Mouse (Mus musculus) stomach, embryonic 16.5 days (tissue): Measurements from ENCODE around the gene Sobp. TPM values are rescaled to one million over a fixed set of nuclear protein-coding genes. Genes with fewer than 3 reads are reported as not detected.

Source experiments
- ATAC-seq: fragments of 200-750 bp; cut with Nextera tagmentation; 2 replicates; pipeline ENCODE4 v1.8.0; 2017; ENCODE audit warnings: moderate number of reproducible peaks, moderate TSS enrichment; ENCODE audit not compliant: insufficient read depth, low FRiP score
- H3K27ac ChIP-seq: fragments of 300-500 bp; sonication (generic); 2 replicates; pipeline ENCODE4 v1.5.1; 2014; ENCODE audit warnings: low read length
- H3K27me3 ChIP-seq: fragments of 300-500 bp; sonication (generic); 2 replicates; pipeline ENCODE4 v1.6.1; 2014; ENCODE audit warnings: low read length, control low read depth, mixed read lengths; ENCODE audit not compliant: control insufficient read depth, insufficient read depth
- H3K36me3 ChIP-seq: fragments of 300-500 bp; sonication (generic); 2 replicates; pipeline ENCODE4 v1.6.1; 2014; ENCODE audit warnings: low read length; ENCODE audit not compliant: control insufficient read depth, insufficient read depth
- H3K4me1 ChIP-seq: fragments of 300-500 bp; sonication (generic); 2 replicates; pipeline ENCODE4 v1.6.1; 2014; ENCODE audit warnings: low read length, control low read depth, mixed read lengths; ENCODE audit not compliant: control insufficient read depth, insufficient read depth
- H3K4me2 ChIP-seq: fragments of 300-500 bp; sonication (generic); 2 replicates; pipeline ENCODE4 v1.6.1; 2014; ENCODE audit warnings: low read depth, low read length, mixed read lengths
- H3K4me3 ChIP-seq: fragments of 300-500 bp; sonication (generic); replicated peaks from 2 replicates; pipeline ENCODE4 v1.5.1; 2014; ENCODE audit warnings: mild to moderate bottlenecking, low read length
- H3K9ac ChIP-seq: fragments of 300-500 bp; sonication (generic); 2 replicates; pipeline ENCODE4 v1.6.1; 2014; ENCODE audit warnings: low read length
- H3K9me3 ChIP-seq: fragments of 300-500 bp; sonication (generic); replicated peaks from 2 replicates; pipeline ENCODE4 v1.6.1; 2016; ENCODE audit warnings: low read length, control low read depth; ENCODE audit not compliant: control insufficient read depth
- whole genome bisulfite sequencing: fragments of 180-500 bp; shearing (Covaris S2); extraction: QIAGEN DNeasy Blood & Tissue Kit; methylation state at CpG from one replicate; pipeline ENCODE4 v1.1.7; 2014; 5-methylcytosine and 5-hydroxymethylcytosine counted together
- polyA plus RNA-seq: library from polyadenylated mRNA; unstranded; fragments of >200 nt; fragmentation: Nextera tagmentation; extraction: Ambion mirVana; gene quantifications from 2 replicates; pipeline ENCODE4 v1.2.1, GENCODE M21; 2015

Sobp gene
- polyA plus RNA-seq, 1 experiment from 2014 or later = 1.0 TPM

DNA sequence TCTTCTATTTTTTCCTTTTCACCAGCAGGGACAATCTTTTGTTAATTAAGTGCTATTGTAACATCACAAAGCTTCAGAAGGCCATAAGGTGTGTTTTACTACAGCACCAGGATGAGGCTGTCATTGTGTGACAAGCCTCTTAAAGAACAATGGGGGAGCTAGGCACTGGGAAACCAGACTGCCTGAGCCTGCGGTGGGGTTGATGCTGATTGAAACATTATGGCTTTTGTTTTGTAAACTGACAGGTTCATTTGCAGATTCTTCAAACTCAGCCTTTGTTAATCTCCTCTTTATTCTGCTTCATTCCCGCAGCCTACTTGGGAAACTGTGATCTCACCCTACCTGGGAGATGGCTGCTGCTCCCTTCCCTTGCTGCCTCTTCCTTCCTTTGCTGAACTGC lies 206.0 kb downstream of the Sobp start:
- H3K9me3 ChIP-seq = no peaks in the 10 kb centered on the region
- H3K27me3 ChIP-seq = no peaks in the 10 kb centered on the region
- 37% methylated on average over 2 of the region's 2 CpGs for WGBS
- no peak overlapping the region for H3K27ac ChIP-seq
- no peaks in the 10 kb centered on the region for H3K36me3 ChIP-seq
- no peak overlapping the region for H3K9ac ChIP-seq
- no peak for ATAC-seq
- no peak overlapping the region for H3K4me2 ChIP-seq
- H3K4me1 ChIP-seq = no peaks in the 10 kb centered on the region
- H3K4me3 ChIP-seq = no peak overlapping the region

GRCm38 (mm10) chr10:42963061-42963460 lies 211.3 kb downstream of the Sobp start:
- Histone ChIP-seq H3K36me3 (no peaks in the 10 kb centered on the region), H3K4me1 (no peaks in the 10 kb centered on the region; the same call in 1 of the 2 replicates), H3K9ac (no peak overlapping the region), H3K9me3 (no peaks in the 10 kb centered on the region), H3K27me3 (no peaks in the 10 kb centered on the region), H3K4me2 (no peak overlapping the region), H3K4me3 (no peak overlapping the region), H3K27ac (no peak overlapping the region)
- 94% methylated on average over 2 of the region's 2 CpGs for WGBS
- ATAC-seq = no peak

DNA sequence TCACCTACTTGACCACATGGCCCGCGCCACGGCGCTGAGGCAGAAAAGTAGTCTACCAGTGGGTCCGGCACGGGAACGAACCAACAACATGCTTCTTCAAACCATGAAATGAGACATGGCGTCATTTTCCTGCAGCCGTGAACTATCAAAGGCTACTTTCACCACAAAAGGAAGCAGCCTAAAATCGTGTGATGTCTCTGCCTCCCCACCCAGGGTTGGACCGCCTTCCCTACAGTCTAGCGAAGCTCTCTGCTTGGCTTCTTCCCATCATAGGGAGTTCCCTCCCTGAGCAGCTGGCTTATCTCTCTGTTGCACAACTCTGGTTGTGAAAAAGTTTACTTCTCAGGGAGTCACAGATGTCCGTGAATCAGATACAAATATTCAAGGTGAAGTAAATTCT lies 211.7 kb downstream of the Sobp start:
- Histone ChIP-seq H3K27ac (peak overlapping the region; percentile 81), H3K9ac (no peak overlapping the region), H3K9me3 (no peaks in the 10 kb centered on the region), H3K36me3 (no peaks in the 10 kb centered on the region), H3K4me3 (no peak overlapping the region), H3K27me3 (no peaks in the 10 kb centered on the region), H3K4me1 (no peaks in the 10 kb centered on the region; the same call in 1 of the 2 replicates), H3K4me2 (no peak overlapping the region)
- ATAC-seq = peak; percentile 49; the same call in 1 of the 2 replicates
- WGBS = 78% methylated on average over 13 of the region's 13 CpGs

DNA sequence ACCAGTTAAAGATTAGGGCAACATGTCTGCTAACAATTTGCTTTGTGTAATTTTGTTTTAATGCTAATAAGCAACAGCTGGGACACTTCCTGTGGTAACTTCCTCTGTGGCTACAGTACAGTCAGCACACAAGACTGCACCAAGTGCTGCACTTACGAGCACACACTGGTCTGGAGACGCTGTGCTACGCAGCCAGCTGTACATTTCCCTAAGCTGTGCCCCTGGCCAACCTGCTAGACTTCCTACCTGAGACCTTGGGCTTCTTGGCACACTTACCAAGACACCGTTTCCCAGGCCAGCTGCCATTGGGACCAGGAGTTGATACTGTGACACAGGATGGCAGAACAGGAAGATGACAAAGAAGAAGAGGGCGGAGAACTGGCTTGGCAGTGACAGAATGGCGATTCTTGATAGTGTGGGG lies 212.1 kb downstream of the Sobp start:
- ATAC-seq = 0 out of 2 replicates have a peak, but pooled peaks have one; percentile 49
- Histone ChIP-seq H3K9ac (no peak overlapping the region), H3K27me3 (peaks cover 3% of the 10 kb centered on the region; the same call in 1 of the 2 replicates), H3K4me1 (no peaks in the 10 kb centered on the region; the same call in 1 of the 2 replicates), H3K27ac (peak overlapping the region; percentile 81), H3K4me2 (no peak overlapping the region), H3K4me3 (no peak overlapping the region), H3K9me3 (no peaks in the 10 kb centered on the region), H3K36me3 (no peaks in the 10 kb centered on the region)
- WGBS = 70% methylated on average over 6 of the region's 6 CpGs

GRCm38 (mm10) chr10:42961771-42962170 lies 212.6 kb downstream of the Sobp start:
- H3K27me3 ChIP-seq = peaks cover 3% of the 10 kb centered on the region; the same call in 1 of the 2 replicates
- 0 out of 2 replicates have a peak, but pooled peaks have one; percentile 11 for ATAC-seq
- WGBS = 61% methylated on average over 6 of the region's 6 CpGs
- H3K9ac ChIP-seq = no peak overlapping the region
- no peak overlapping the region for H3K4me2 ChIP-seq
- peak overlapping the region; percentile 81 for H3K27ac ChIP-seq
- H3K4me3 ChIP-seq = no peak overlapping the region
- H3K4me1 ChIP-seq = no peaks in the 10 kb centered on the region; the same call in 1 of the 2 replicates
- no peaks in the 10 kb centered on the region for H3K9me3 ChIP-seq
- no peaks in the 10 kb centered on the region for H3K36me3 ChIP-seq

- no peaks in the 10 kb centered on the region for H3K9me3 ChIP-seq
- H3K36me3 ChIP-seq = no peaks in the 10 kb centered on the region
- H3K27ac ChIP-seq = no peak overlapping the region
- no peaks in the 10 kb centered on the region; the same call in 1 of the 2 replicates for H3K4me1 ChIP-seq
- H3K9ac ChIP-seq = peak overlapping the region; percentile 67; the same call in 1 of the 2 replicates
- peaks cover 3% of the 10 kb centered on the region; the same call in 1 of the 2 replicates for H3K27me3 ChIP-seq
- WGBS = 42% methylated on average over 4 of the region's 4 CpGs
- peak overlapping the region; percentile 32; the same call in 1 of the 2 replicates for H3K4me3 ChIP-seq
- H3K4me2 ChIP-seq = peak overlapping the region; percentile 58
- no peak for ATAC-seq
Measured at GRCm38 (mm10) chr10:42958686-42959085, 215.6 kb downstream of the Sobp start.

DNA sequence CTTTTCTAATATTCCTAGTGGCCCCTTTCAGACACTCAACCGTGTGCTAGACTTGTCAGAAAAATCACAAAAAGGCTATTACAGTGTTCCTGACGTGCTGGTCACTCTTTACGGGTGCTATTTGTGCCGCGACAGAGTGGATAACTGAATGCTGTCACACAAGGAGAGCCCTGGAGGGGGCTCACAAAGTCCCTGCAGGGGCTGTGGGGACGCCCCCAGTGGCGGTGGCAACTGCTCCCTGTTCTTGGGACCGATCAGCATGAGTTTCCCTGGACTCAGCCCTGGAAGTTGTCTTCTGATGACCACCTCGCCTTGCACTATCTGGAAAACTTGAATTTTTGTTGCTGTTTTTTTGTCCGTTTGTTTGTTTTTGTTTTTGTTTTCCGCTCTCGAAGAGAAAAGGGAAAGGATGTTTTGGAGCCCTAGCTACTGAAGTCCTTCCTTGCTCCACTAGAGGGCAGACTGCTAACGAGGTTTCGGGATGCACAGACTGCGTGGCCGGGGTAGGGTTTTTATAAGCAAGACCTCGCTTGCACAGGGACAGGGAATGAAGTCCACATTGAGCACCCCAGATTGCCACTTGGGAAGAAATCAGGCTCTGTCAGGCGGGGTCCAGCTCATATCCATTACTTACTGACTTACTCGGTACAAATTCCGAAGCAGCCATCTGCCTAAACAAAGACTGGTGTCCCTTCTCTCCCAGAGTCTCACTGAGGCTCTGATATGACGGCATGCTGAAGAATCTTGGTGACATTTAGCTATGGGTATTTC lies 216.3 kb downstream of the Sobp start:
- H3K4me2 ChIP-seq = peak overlapping the region; percentile 58
- 8% methylated on average over 21 of the region's 21 CpGs for WGBS
- peak overlapping the region; percentile 32 for H3K4me3 ChIP-seq
- no peaks in the 10 kb centered on the region for H3K36me3 ChIP-seq
- no peaks in the 10 kb centered on the region; the same call in 1 of the 2 replicates for H3K4me1 ChIP-seq
- H3K27ac ChIP-seq = no peak overlapping the region
- H3K27me3 ChIP-seq = peaks cover 3% of the 10 kb centered on the region; the same call in 1 of the 2 replicates
- peak; percentile 63; the same call in 1 of the 2 replicates for ATAC-seq
- H3K9me3 ChIP-seq = no peaks in the 10 kb centered on the region
- peak overlapping the region; percentile 67 for H3K9ac ChIP-seq

DNA sequence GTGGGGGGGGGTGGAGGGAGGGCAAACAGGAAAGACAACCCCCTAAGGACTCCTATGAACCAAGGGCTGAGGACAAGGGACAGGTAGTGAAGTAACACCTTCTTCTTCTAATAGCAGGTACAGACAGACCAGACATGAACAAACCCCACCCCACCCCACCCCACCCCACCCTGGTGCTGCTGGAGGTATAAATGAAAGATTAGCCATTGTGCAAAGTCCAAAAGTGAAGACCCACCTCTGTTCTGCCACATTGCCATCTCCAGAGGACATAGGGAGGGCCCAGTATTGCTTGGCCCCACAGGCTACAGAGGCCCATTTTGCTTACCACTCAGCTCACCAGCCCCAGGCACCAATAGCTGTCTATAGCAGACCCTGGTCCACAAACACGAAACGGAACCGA lies 219.1 kb downstream of the Sobp start:
- Histone ChIP-seq H3K27ac (no peak overlapping the region), H3K9ac (no peak overlapping the region), H3K4me3 (no peak overlapping the region), H3K9me3 (no peaks in the 10 kb centered on the region), H3K4me2 (no peak overlapping the region), H3K36me3 (no peaks in the 10 kb centered on the region), H3K27me3 (peaks cover 3% of the 10 kb centered on the region; the same call in 1 of the 2 replicates), H3K4me1 (peaks cover 6% of the 10 kb centered on the region)
- WGBS = 90% methylated on average over 3 of the region's 3 CpGs
- no peak for ATAC-seq

DNA sequence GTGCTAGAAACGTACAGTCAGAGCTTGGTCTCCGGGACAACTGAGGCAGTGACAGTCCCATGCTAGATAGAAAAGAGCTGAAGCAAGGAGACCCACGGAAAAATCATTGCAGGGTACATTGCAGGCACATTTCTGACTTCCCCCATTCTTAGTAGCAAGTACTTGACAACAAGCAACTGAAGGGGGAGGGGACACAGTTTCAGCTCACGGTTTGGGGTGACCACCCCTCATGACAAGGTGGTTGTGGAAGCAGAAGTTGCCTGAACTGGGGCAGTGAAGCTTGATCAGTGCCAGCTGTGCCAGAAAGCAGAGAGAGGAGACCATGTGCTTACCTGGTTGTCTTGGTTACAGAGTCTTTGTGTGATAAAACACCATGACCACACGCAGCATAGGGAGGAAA lies 220.7 kb downstream of the Sobp start:
- ATAC-seq = no peak
- Histone ChIP-seq H3K9ac (no peak overlapping the region), H3K4me2 (no peak overlapping the region), H3K4me3 (no peak overlapping the region), H3K27me3 (peaks cover 3% of the 10 kb centered on the region; the same call in 1 of the 2 replicates), H3K9me3 (no peaks in the 10 kb centered on the region), H3K27ac (no peak overlapping the region), H3K36me3 (no peaks in the 10 kb centered on the region), H3K4me1 (peaks cover 12% of the 10 kb centered on the region)
- 79% methylated on average over 5 of the region's 5 CpGs for WGBS
